In genomic region chr9:108565881-108566814, GRCm38 (mm10) we compare ENCODE assay signal across 8 mouse cellular contexts. TPM values are rescaled to one million over a fixed set of nuclear protein-coding genes. Genes with fewer than 3 reads are reported as not detected.
DNase-seq lines count a peak whose midpoint lies in the region; ATAC-seq and TF ChIP-seq lines count a peak whose summit lies in the region.

No protein-coding gene starts in this region.

- peaks cover 4% of the 10 kb centered on the region; the same call in 1 of the 2 replicates for H3K36me3 ChIP-seq in liver, adult 2 months (ENCODE audit: control insufficient read depth, insufficient read depth, low read length)
- H3K36me3 ChIP-seq in embryonic facial prominence, embryonic 12.5 days, result peaks cover 45% of the 10 kb centered on the region
- H3K36me3 ChIP-seq in hindbrain, embryonic 10.5 days, result peaks cover 57% of the 10 kb centered on the region
- peaks cover 56% of the 10 kb centered on the region for H3K36me3 ChIP-seq in megakaryocyte, embryonic 14.5 days (replicated peaks; ENCODE audit: low read length)

- H3K4me1 ChIP-seq in liver, adult 2 months (ENCODE audit: control insufficient read depth, insufficient read depth, low read length), result peaks cover 12% of the 10 kb centered on the region
- H3K4me1 ChIP-seq in embryonic facial prominence, embryonic 12.5 days, result peaks cover 37% of the 10 kb centered on the region
- peaks cover 60% of the 10 kb centered on the region for H3K4me1 ChIP-seq in hindbrain, embryonic 10.5 days (replicated peaks)
- peaks cover 79% of the 10 kb centered on the region for H3K4me1 ChIP-seq in megakaryocyte, embryonic 14.5 days

- no peaks in the 10 kb centered on the region for H3K27me3 ChIP-seq in liver, adult 2 months (ENCODE audit: control insufficient read depth, insufficient read depth, low read length)
- H3K27me3 ChIP-seq in embryonic facial prominence, embryonic 12.5 days, result no peaks in the 10 kb centered on the region
- no peaks in the 10 kb centered on the region for H3K27me3 ChIP-seq in hindbrain, embryonic 10.5 days (ENCODE audit: insufficient read depth, poor library complexity, severe bottlenecking)
- H3K27me3 ChIP-seq in megakaryocyte, embryonic 14.5 days (replicated peaks), result no peaks in the 10 kb centered on the region

- 15% methylated on average over 35 of the region's 35 CpGs for WGBS in liver, adult 2 months
- WGBS in embryonic facial prominence, embryonic 12.5 days, result 11% methylated on average over 35 of the region's 35 CpGs
- 14% methylated on average over 35 of the region's 35 CpGs for WGBS in hindbrain, embryonic 10.5 days

- peak overlapping the region; percentile 73 for H3K4me3 ChIP-seq in liver, adult 2 months (ENCODE audit: insufficient read depth, low read depth, low read length)
- peak overlapping the region; percentile 67 for H3K4me3 ChIP-seq in embryonic facial prominence, embryonic 12.5 days
- H3K4me3 ChIP-seq in hindbrain, embryonic 10.5 days, result peak overlapping the region; percentile 74
- peak overlapping the region; percentile 99 for H3K4me3 ChIP-seq in megakaryocyte, embryonic 14.5 days (replicated peaks)

- no peak for TF ChIP-seq POLR2A in liver, adult 2 months (IDR thresholded peaks at IDR 0.05; ENCODE audit: extremely low read depth, insufficient read depth, low read length)

- peak overlapping the region; percentile 54 for H3K27ac ChIP-seq in liver, adult 2 months (replicated peaks; ENCODE audit: insufficient read depth, low read depth, low read length)
- H3K27ac ChIP-seq in embryonic facial prominence, embryonic 12.5 days, result peak overlapping the region; percentile 82
- H3K27ac ChIP-seq in hindbrain, embryonic 10.5 days, result peak overlapping the region; percentile 94

- peak overlapping the region; percentile 95 for H3K4me2 ChIP-seq in embryonic facial prominence, embryonic 12.5 days (replicated peaks)

- no peak for DNase-seq in liver, adult 2 months (ENCODE audit: extremely low read depth, low read depth, low spot score)
- DNase-seq in liver, result no peak
- DNase-seq in hindbrain, embryonic 10.5 days (ENCODE audit: low spot score), result no peak
- DNase-seq in urinary bladder, adult 18-20 months (ENCODE audit: low spot score in 2 of 2), result no peak
- no peak for DNase-seq in left cerebral cortex, postnatal 36 days (ENCODE audit: low spot score in 2 of 2)
- no peak for DNase-seq in spleen, postnatal 36 days (ENCODE audit: low spot score in 2 of 2)

- H3K9ac ChIP-seq in liver, adult 2 months (ENCODE audit: low read depth, low read length), result peak overlapping the region; percentile 82
- H3K9ac ChIP-seq in embryonic facial prominence, embryonic 12.5 days, result peak overlapping the region; percentile 78

- intact Hi-C loops in left cerebral cortex, postnatal 36 days (cut with DNase I), result loop anchor here (2.0 to 5.0 kb wide), 2 partner anchors 69 to 83 kb away; partner anchors contain the start of gene Arih2

- no peak for TF ChIP-seq CTCF in liver, adult 2 months (IDR thresholded peaks at IDR 0.05; ENCODE audit: low read depth, low read length)

- no peaks in the 10 kb centered on the region for H3K9me3 ChIP-seq in embryonic facial prominence, embryonic 12.5 days
- no peaks in the 10 kb centered on the region for H3K9me3 ChIP-seq in hindbrain, embryonic 10.5 days
- H3K9me3 ChIP-seq in megakaryocyte, embryonic 14.5 days, result no peaks in the 10 kb centered on the region

- peaks cover 4% of the 10 kb centered on the region; the same call in 1 of the 2 replicates for H3K79me2 ChIP-seq in liver, adult 2 months (ENCODE audit: control insufficient read depth, insufficient read depth, low read length)

- ATAC-seq in embryonic facial prominence, embryonic 12.5 days (ENCODE audit: insufficient number of reproducible peaks, insufficient read depth, low FRiP score, low TSS enrichment), result no peak

RNA-seq across cellular contexts. Expression of gene Ndufaf3, which starts 1.1 kb away (rescaled TPM):
- 12.0 and 13.4 TPM in 2 replicates for total RNA-seq in liver, adult 2 months (2014; rRNA removed)
- polyA plus RNA-seq in liver, adult 2 months (2012; rRNA removed), result 29.0 and 31.3 TPM in 2 replicates
- polyA plus RNA-seq in embryonic facial prominence, embryonic 12.5 days (2016; fragmentation: Nextera tagmentation; extraction: Ambion mirVana), result 49.9 and 59.2 TPM in 2 replicates
- 57.0 and 69.3 TPM in 2 replicates for polyA plus RNA-seq in hindbrain, embryonic 10.5 days (2016; fragmentation: Nextera tagmentation; extraction: Ambion mirVana)
- 28.6 and 37.1 TPM in 2 replicates for polyA plus RNA-seq in megakaryocyte, embryonic 14.5 days (2012; ENCODE audit: insufficient read depth, low replicate concordance)
- 10 to 100 TPM; 62.8 to 70.1 TPM for total RNA-seq in left cerebral cortex, postnatal 36 days (2021)

RNA-seq across cellular contexts. Expression of gene Dalrd3, which starts 3.5 kb away (rescaled TPM):
- 32.8 and 35.2 TPM in 2 replicates for total RNA-seq in liver, adult 2 months (2014; rRNA removed)
- 104 and 130 TPM in 2 replicates for polyA plus RNA-seq in liver, adult 2 months (2012; rRNA removed)
- 199 and 207 TPM in 2 replicates for polyA plus RNA-seq in embryonic facial prominence, embryonic 12.5 days (2016; fragmentation: Nextera tagmentation; extraction: Ambion mirVana)
- 169 and 222 TPM in 2 replicates for polyA plus RNA-seq in hindbrain, embryonic 10.5 days (2016; fragmentation: Nextera tagmentation; extraction: Ambion mirVana)
- 65.8 and 158 TPM in 2 replicates for polyA plus RNA-seq in megakaryocyte, embryonic 14.5 days (2012; ENCODE audit: insufficient read depth, low replicate concordance)
- total RNA-seq in left cerebral cortex, postnatal 36 days (2021), result 10 to 100 TPM; 70.1 to 99.4 TPM

RNA-seq across cellular contexts. Expression of gene Impdh2, which starts 6.1 kb away (rescaled TPM):
- total RNA-seq in liver, adult 2 months (2014; rRNA removed), result 33.6 and 39.3 TPM in 2 replicates
- polyA plus RNA-seq in liver, adult 2 months (2012; rRNA removed), result 62.5 and 72.8 TPM in 2 replicates
- 207 and 209 TPM in 2 replicates for polyA plus RNA-seq in embryonic facial prominence, embryonic 12.5 days (2016; fragmentation: Nextera tagmentation; extraction: Ambion mirVana)
- 185 and 214 TPM in 2 replicates for polyA plus RNA-seq in hindbrain, embryonic 10.5 days (2016; fragmentation: Nextera tagmentation; extraction: Ambion mirVana)
- polyA plus RNA-seq in megakaryocyte, embryonic 14.5 days (2012; ENCODE audit: insufficient read depth, low replicate concordance), result 39.0 and 48.2 TPM in 2 replicates
- 10 to 100 TPM; 47.7 to 47.9 TPM for total RNA-seq in left cerebral cortex, postnatal 36 days (2021)

RNA-seq across cellular contexts. Expression of gene Wdr6, which starts 12.4 kb away (rescaled TPM):
- 6.4 and 8.1 TPM in 2 replicates for total RNA-seq in liver, adult 2 months (2014; rRNA removed)
- 8.4 and 14.8 TPM in 2 replicates for polyA plus RNA-seq in liver, adult 2 months (2012; rRNA removed)
- 215 and 220 TPM in 2 replicates for polyA plus RNA-seq in embryonic facial prominence, embryonic 12.5 days (2016; fragmentation: Nextera tagmentation; extraction: Ambion mirVana)
- 166 and 233 TPM in 2 replicates for polyA plus RNA-seq in hindbrain, embryonic 10.5 days (2016; fragmentation: Nextera tagmentation; extraction: Ambion mirVana)
- 4.8 and 5.5 TPM in 2 replicates for polyA plus RNA-seq in megakaryocyte, embryonic 14.5 days (2012; ENCODE audit: insufficient read depth, low replicate concordance)
- total RNA-seq in left cerebral cortex, postnatal 36 days (2021), result 100 to 1,000 TPM; 112 to 118 TPM

RNA-seq across cellular contexts. Expression of gene P4htm, which starts 31.3 kb away (rescaled TPM):
- total RNA-seq in liver, adult 2 months (2014; rRNA removed), result 0.09 and 0.13 TPM in 2 replicates
- polyA plus RNA-seq in liver, adult 2 months (2012; rRNA removed), result 0.46 and 0.67 TPM in 2 replicates
- polyA plus RNA-seq in embryonic facial prominence, embryonic 12.5 days (2016; fragmentation: Nextera tagmentation; extraction: Ambion mirVana), result 10.4 and 11.6 TPM in 2 replicates
- polyA plus RNA-seq in hindbrain, embryonic 10.5 days (2016; fragmentation: Nextera tagmentation; extraction: Ambion mirVana), result 7.3 and 12.2 TPM in 2 replicates
- 1.8 and 2.8 TPM in 2 replicates for polyA plus RNA-seq in megakaryocyte, embryonic 14.5 days (2012; ENCODE audit: insufficient read depth, low replicate concordance)
- total RNA-seq in left cerebral cortex, postnatal 36 days (2021), result 10 to 100 TPM; 87.0 to 93.7 TPM
